ENCODE assay signal across 10 mouse cellular contexts in genomic region chr7:73533457-73533856, GRCm38 (mm10). TPM values are rescaled to one million over a fixed set of nuclear protein-coding genes. Genes with fewer than 3 reads are reported as not detected.
DNase-seq lines count a peak whose midpoint lies in the region; ATAC-seq lines count a peak whose summit lies in the region.
"Had no signal": no experiment of that assay in that cellular context is flagged by ENCODE, and none has a peak within 500 bp of the region (broad histone marks: within the 10 kb centered on the region; RNA-seq: fewer than 3 reads in every experiment).

No protein-coding gene starts in this region.

- no peak for DNase-seq in kidney, postnatal 4 days
- peak; percentile 74 for DNase-seq in NIH3T3 (ENCODE audit: low read depth)
- no peak for DNase-seq in heart, embryonic 10.5 days (ENCODE audit: low spot score)
- no peak for DNase-seq in spleen, postnatal 14 days (ENCODE audit: low spot score in 2 of 2)
- DNase-seq in spleen, postnatal 4 days (ENCODE audit: low spot score in 2 of 2), result no peak
- DNase-seq in ovary, postnatal 36 days (ENCODE audit: low spot score), result no peak
- DNase-seq: adrenal gland, postnatal 10 days; thymus, postnatal 4 days had no signal

- no peaks in the 10 kb centered on the region for H3K9me3 ChIP-seq in kidney, embryonic 14.5 days (ENCODE audit: control insufficient read depth, low read length)
- H3K9me3 ChIP-seq in heart, embryonic 10.5 days, result no peaks in the 10 kb centered on the region
- no peaks in the 10 kb centered on the region for H3K9me3 ChIP-seq in liver, embryonic 16.5 days (replicated peaks; ENCODE audit: control insufficient read depth, low read length)

- H3K4me2 ChIP-seq in kidney, embryonic 14.5 days (replicated peaks; ENCODE audit: low read depth, low read length), result 0 out of 2 replicates have a peak overlapping the region, but pooled peaks have one; percentile 17
- H3K4me2 ChIP-seq in liver, embryonic 16.5 days (ENCODE audit: low read depth, low read length), result no peak overlapping the region

- H3K36me3 ChIP-seq in kidney, embryonic 14.5 days (ENCODE audit: control insufficient read depth, insufficient read depth, low read length), result peaks cover 30% of the 10 kb centered on the region; the same call in 1 of the 2 replicates
- peaks cover 17% of the 10 kb centered on the region; the same call in 1 of the 2 replicates for H3K36me3 ChIP-seq in heart, embryonic 10.5 days
- H3K36me3 ChIP-seq in liver, embryonic 16.5 days (ENCODE audit: control insufficient read depth, insufficient read depth), result peaks cover 9% of the 10 kb centered on the region

- no peak for ATAC-seq in kidney, embryonic 14.5 days (ENCODE audit: low FRiP score, low TSS enrichment)
- no peak for ATAC-seq in liver, embryonic 16.5 days (ENCODE audit: low read depth)

- H3K27ac ChIP-seq in kidney, embryonic 14.5 days (ENCODE audit: low read depth, low read length), result peak overlapping the region; percentile 39; the same call in 1 of the 2 replicates
- peak overlapping the region; percentile 52 for H3K27ac ChIP-seq in heart, embryonic 10.5 days
- peak overlapping the region; percentile 61 for H3K27ac ChIP-seq in liver, embryonic 16.5 days (ENCODE audit: low read length)

- H3K4me1 ChIP-seq in kidney, embryonic 14.5 days (ENCODE audit: control insufficient read depth, insufficient read depth, low read length), result peaks cover 27% of the 10 kb centered on the region
- H3K4me1 ChIP-seq in heart, embryonic 10.5 days, result peaks cover 38% of the 10 kb centered on the region
- peaks cover 51% of the 10 kb centered on the region for H3K4me1 ChIP-seq in liver, embryonic 16.5 days (ENCODE audit: control insufficient read depth, low read depth, low read length)

- H3K9ac ChIP-seq in kidney, embryonic 14.5 days (ENCODE audit: low read depth, low read length), result peak overlapping the region; percentile 34; the same call in 1 of the 2 replicates
- H3K9ac ChIP-seq in liver, embryonic 16.5 days (ENCODE audit: low read depth, low read length), result no peak overlapping the region

- H3K27me3 ChIP-seq in kidney, embryonic 14.5 days (ENCODE audit: control insufficient read depth, insufficient read depth, low read length), result no peaks in the 10 kb centered on the region
- no peaks in the 10 kb centered on the region for H3K27me3 ChIP-seq in heart, embryonic 10.5 days (ENCODE audit: insufficient read depth, poor library complexity, severe bottlenecking)
- no peaks in the 10 kb centered on the region for H3K27me3 ChIP-seq in liver, embryonic 16.5 days (ENCODE audit: control insufficient read depth, insufficient read depth, low read depth, low read length)

- no peak overlapping the region for H3K4me3 ChIP-seq in kidney, embryonic 14.5 days (ENCODE audit: low read length)
- no peak overlapping the region for H3K4me3 ChIP-seq in heart, embryonic 10.5 days
- no peak overlapping the region for H3K4me3 ChIP-seq in liver, embryonic 16.5 days (ENCODE audit: low read depth, low read length)

- WGBS in kidney, embryonic 14.5 days, result 52% methylated on average over 2 of the region's 2 CpGs
- WGBS in heart, embryonic 10.5 days, result 39% methylated on average over 2 of the region's 2 CpGs
- WGBS in liver, embryonic 16.5 days (ENCODE audit: insufficient replicate concordance), result 22% methylated on average over 2 of the region's 2 CpGs

RNA-seq across cellular contexts. Expression of gene Chd2, which starts 8.2 kb away (rescaled TPM):
- polyA plus RNA-seq in kidney, embryonic 14.5 days (2014; fragmentation: Nextera tagmentation; extraction: Ambion mirVana), result 43.7 and 70.9 TPM in 2 replicates
- 43.6 and 46.0 TPM in 2 replicates for polyA plus RNA-seq in heart, embryonic 10.5 days (2016; fragmentation: Nextera tagmentation; extraction: Ambion mirVana)
- 24.7 and 26.1 TPM in 2 replicates for polyA plus RNA-seq in liver, embryonic 16.5 days (2015; fragmentation: Nextera tagmentation; extraction: Ambion mirVana)
